Mouse (Mus musculus) cerebellum, adult 11-12 months (tissue): ENCODE data around the gene Twf2.
A peak's percentile ranks its signal among the peaks of the same experiment; 100 is the strongest.

Experiments
- DNase-seq: peaks from one replicate; pipeline ENCODE4 v3.0.0; 2022

Twf2 gene

GRCm38 (mm10) chr9:106179964-106180363, 22.9 kb upstream of the Twf2 start:
- no peak for DNase-seq

- DNase-seq: no peak
Measured at GRCm38 (mm10) chr9:106182146-106182545, 20.8 kb upstream of the Twf2 start.

GRCm38 (mm10) chr9:106183996-106184395, 18.9 kb upstream of the Twf2 start:
- DNase-seq: no peak

GRCm38 (mm10) chr9:106191355-106191754, 11.6 kb upstream of the Twf2 start:
- DNase-seq: no peak

GRCm38 (mm10) chr9:106192024-106192423, 10.9 kb upstream of the Twf2 start:
- DNase-seq: no peak

GRCm38 (mm10) chr9:106192998-106193397, 9.9 kb upstream of the Twf2 start:
- no peak for DNase-seq

- DNase-seq: peak; percentile 75
Measured at GRCm38 (mm10) chr9:106193930-106194807, 8.7 kb upstream of the Twf2 start.

GRCm38 (mm10) chr9:106195693-106196092, 7.2 kb upstream of the Twf2 start:
- peak; percentile 90 for DNase-seq

GRCm38 (mm10) chr9:106197081-106197713, 5.7 kb upstream of the Twf2 start:
- no peak for DNase-seq

- no peak for DNase-seq
Measured at GRCm38 (mm10) chr9:106197732-106198131, 5.2 kb upstream of the Twf2 start.

- peak; percentile 59 for DNase-seq
Measured at GRCm38 (mm10) chr9:106198962-106199458, 3.9 kb upstream of the Twf2 start.

GRCm38 (mm10) chr9:106199535-106200272, 3.2 kb upstream of the Twf2 start, which contains the start of gene Ppm1m:
Gene Ppm1m (minus strand): TSS chr9:106199746.
- DNase-seq: no peak

- no peak for DNase-seq
Measured at GRCm38 (mm10) chr9:106201895-106202294, 1.0 kb upstream of the Twf2 start.

GRCm38 (mm10) chr9:106203990-106204851, 1.3 kb downstream of the Twf2 start:
- DNase-seq: peak; percentile 84

- peak; percentile 42 for DNase-seq
Measured at GRCm38 (mm10) chr9:106205713-106206290, 2.9 kb downstream of the Twf2 start.

GRCm38 (mm10) chr9:106206515-106206914, 3.6 kb downstream of the Twf2 start:
- no peak for DNase-seq

GRCm38 (mm10) chr9:106208181-106208580, 5.3 kb downstream of the Twf2 start:
- DNase-seq: no peak

- DNase-seq: no peak
Measured at GRCm38 (mm10) chr9:106209954-106210353, 7.0 kb downstream of the Twf2 start.

GRCm38 (mm10) chr9:106210853-106211609, 8.1 kb downstream of the Twf2 start:
- no peak for DNase-seq

GRCm38 (mm10) chr9:106211680-106212593, 9.0 kb downstream of the Twf2 start:
- DNase-seq: peak; percentile 82
